Mouse (Mus musculus) megakaryocyte progenitor cell, adult 5-6 weeks (primary cell): Measurements from ENCODE around the gene Zfp709. TPM values are rescaled to one million over a fixed set of nuclear protein-coding genes. Genes with fewer than 3 reads are reported as not detected.
A peak's percentile ranks its signal among the peaks of the same experiment; 100 is the strongest.
"Not testable (repeated sequence)": the region's sequence is repeated elsewhere in the genome, so short reads cannot be mapped to it uniquely, and the experiment has no call there.

Source experiments
- ATAC-seq: replicated peaks from 2 replicates; pipeline ENCODE4 v1.8.0; 2016; ENCODE audit warnings: mild to moderate bottlenecking, moderate TSS enrichment, inconsistent platforms; ENCODE audit not compliant: poor library complexity
- total RNA-seq, 2 experiments: library from RNA; stranded (forward) in 1 of 2; stranded (reverse) in 1 of 2; fragments of 157-497, 149-512 nt in 1 of 2; fragments of 200-1000 nt in 1 of 2; gene quantifications; 2 replicates each; pipeline versions ENCODE4 v1.2.3 to v1.2.4; 2015 to 2017

Zfp709 gene
- total RNA-seq, 2 experiments from 2014 or later, result 7.9 to 10.5 TPM

GRCm38 (mm10) chr8:71922567-71923401, 41.0 kb downstream of the Zfp709 start:
- peak; percentile 98 for ATAC-seq

GRCm38 (mm10) chr8:71925791-71926190, 44.0 kb downstream of the Zfp709 start:
- ATAC-seq, result no peak

GRCm38 (mm10) chr8:71926551-71926950, 44.7 kb downstream of the Zfp709 start:
- ATAC-seq, result no peak

- ATAC-seq, result peak; percentile 64
These were observed 46.0 kb downstream of the Zfp709 start for GRCm38 (mm10) chr8:71927779-71928178.

- ATAC-seq, result not testable (repeated sequence)
These were observed 56.2 kb downstream of the Zfp709 start for GRCm38 (mm10) chr8:71938037-71938436.

GRCm38 (mm10) chr8:71940293-71941208, 58.7 kb downstream of the Zfp709 start:
- peak; percentile 94 for ATAC-seq

- ATAC-seq, result peak; percentile 49
These were observed 60.0 kb downstream of the Zfp709 start for GRCm38 (mm10) chr8:71941776-71942175.

Other genes starting within 250 kb of the Zfp709 start
- 0.64 and 1.8 TPM in 2 replicates for gene Unc13a, start 210.3 kb upstream of the Zfp709 start, total RNA-seq (2015)
- gene Unc13a, start 210.3 kb upstream of the Zfp709 start, total RNA-seq (2017), result 0.79 and 0.98 TPM in 2 replicates
- gene Jak3, start 205.7 kb upstream of the Zfp709 start, total RNA-seq (2015), result 9.3 and 11.8 TPM in 2 replicates
- gene Jak3, start 205.7 kb upstream of the Zfp709 start, total RNA-seq (2017), result 7.7 and 9.9 TPM in 2 replicates
- 7.1 and 7.2 TPM in 2 replicates for gene Insl3, start 192.8 kb upstream of the Zfp709 start, total RNA-seq (2015)
- gene Insl3, start 192.8 kb upstream of the Zfp709 start, total RNA-seq (2017), result 1.2 and 1.8 TPM in 2 replicates
- 0.15 and 0.54 TPM in 2 replicates for gene B3gnt3, start 180.2 kb upstream of the Zfp709 start, total RNA-seq (2015)
- 0.12 and 0.34 TPM in 2 replicates for gene B3gnt3, start 180.2 kb upstream of the Zfp709 start, total RNA-seq (2017)
- 49.8 and 51.5 TPM in 2 replicates for gene Fcho1, start 156.3 kb upstream of the Zfp709 start, total RNA-seq (2015)
- 83.6 and 91.1 TPM in 2 replicates for gene Fcho1, start 156.3 kb upstream of the Zfp709 start, total RNA-seq (2017)
- gene Zfp882, start 26.6 kb downstream of the Zfp709 start, total RNA-seq (2015), result 3.9 and 5.9 TPM in 2 replicates
- 5.2 and 7.0 TPM in 2 replicates for gene Zfp882, start 26.6 kb downstream of the Zfp709 start, total RNA-seq (2017)
- 19.6 and 21.4 TPM in 2 replicates for gene Zfp617, start 26.6 kb downstream of the Zfp709 start, total RNA-seq (2015)
- 9.7 and 12.6 TPM in 2 replicates for gene Zfp617, start 26.6 kb downstream of the Zfp709 start, total RNA-seq (2017)
- 38.2 and 39.2 TPM in 2 replicates for gene Zfp961, start 69.0 kb downstream of the Zfp709 start, total RNA-seq (2015)
- 16.1 and 27.8 TPM in 2 replicates for gene Zfp961, start 69.0 kb downstream of the Zfp709 start, total RNA-seq (2017)
- gene Cyp4f18, start 127.6 kb downstream of the Zfp709 start, total RNA-seq (2015), result 6.5 and 10.8 TPM in 2 replicates
- 2.0 and 5.6 TPM in 2 replicates for gene Cyp4f18, start 127.6 kb downstream of the Zfp709 start, total RNA-seq (2017)
- gene Olfr372, start 159.2 kb downstream of the Zfp709 start, total RNA-seq (2015), result not detected in 2 replicates
- gene Olfr372, start 159.2 kb downstream of the Zfp709 start, total RNA-seq (2017), result not detected in 2 replicates
- gene Olfr373, start 201.2 kb downstream of the Zfp709 start, total RNA-seq (2015), result not detected in 2 replicates
- gene Olfr373, start 201.2 kb downstream of the Zfp709 start, total RNA-seq (2017), result not detected in 2 replicates
- gene Olfr374, start 225.0 kb downstream of the Zfp709 start, total RNA-seq (2015), result not detected in 2 replicates
- not detected in 2 replicates for gene Olfr374, start 225.0 kb downstream of the Zfp709 start, total RNA-seq (2017)